Mouse (Mus musculus): ENCODE data around the gene Ccdc159.

Gene Ccdc159

DNA sequence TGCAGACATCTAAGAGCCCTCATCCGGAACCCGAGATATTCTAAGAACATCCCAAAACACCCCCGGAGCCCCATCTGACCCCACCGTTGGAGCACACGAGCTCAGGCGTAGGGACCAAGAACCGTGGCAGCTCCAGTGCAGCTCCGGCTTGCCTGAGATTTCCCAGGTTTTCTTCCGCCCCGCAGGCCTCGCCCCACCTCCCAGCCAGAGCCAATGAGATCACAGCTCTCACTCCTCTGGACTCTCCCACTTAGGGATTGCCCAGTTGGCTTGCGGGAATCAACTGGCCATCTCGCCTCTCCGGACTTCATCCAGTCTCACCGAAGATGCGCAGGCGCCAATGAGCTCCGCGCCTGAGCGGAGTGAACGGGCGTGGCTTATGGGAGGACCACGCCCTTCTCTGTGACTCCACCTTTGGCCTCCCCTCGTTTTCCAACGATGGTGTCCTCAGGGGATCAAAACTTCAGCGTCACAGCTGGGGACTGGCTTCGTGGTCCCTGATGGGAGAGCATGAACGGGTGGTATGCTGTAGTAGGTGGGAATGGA is at the start of gene Ccdc159, which contains the start of gene Tmem205:
Ccdc159 (plus strand) TSS at position 264 of the 546 bp plus-strand sequence.
Tmem205 (minus strand) TSS at position 349 of the 546 bp plus-strand sequence.
- DNase-seq (ENCODE audit: low spot score) = peak; percentile 97

GRCm38 (mm10) chr9:21889229-21889628 is 38.0 kb upstream of the Ccdc159 start:
- no peak for DNase-seq (ENCODE audit: low spot score)

GRCm38 (mm10) chr9:21901223-21901820 is 25.9 kb upstream of the Ccdc159 start:
- DNase-seq (ENCODE audit: low spot score) = peak; percentile 23

- DNase-seq (ENCODE audit: low spot score) = no peak
Observed at GRCm38 (mm10) chr9:21904031-21904430, 23.2 kb upstream of the Ccdc159 start.

GRCm38 (mm10) chr9:21908216-21908615 is 19.1 kb upstream of the Ccdc159 start:
- DNase-seq (ENCODE audit: low spot score) = no peak

DNA sequence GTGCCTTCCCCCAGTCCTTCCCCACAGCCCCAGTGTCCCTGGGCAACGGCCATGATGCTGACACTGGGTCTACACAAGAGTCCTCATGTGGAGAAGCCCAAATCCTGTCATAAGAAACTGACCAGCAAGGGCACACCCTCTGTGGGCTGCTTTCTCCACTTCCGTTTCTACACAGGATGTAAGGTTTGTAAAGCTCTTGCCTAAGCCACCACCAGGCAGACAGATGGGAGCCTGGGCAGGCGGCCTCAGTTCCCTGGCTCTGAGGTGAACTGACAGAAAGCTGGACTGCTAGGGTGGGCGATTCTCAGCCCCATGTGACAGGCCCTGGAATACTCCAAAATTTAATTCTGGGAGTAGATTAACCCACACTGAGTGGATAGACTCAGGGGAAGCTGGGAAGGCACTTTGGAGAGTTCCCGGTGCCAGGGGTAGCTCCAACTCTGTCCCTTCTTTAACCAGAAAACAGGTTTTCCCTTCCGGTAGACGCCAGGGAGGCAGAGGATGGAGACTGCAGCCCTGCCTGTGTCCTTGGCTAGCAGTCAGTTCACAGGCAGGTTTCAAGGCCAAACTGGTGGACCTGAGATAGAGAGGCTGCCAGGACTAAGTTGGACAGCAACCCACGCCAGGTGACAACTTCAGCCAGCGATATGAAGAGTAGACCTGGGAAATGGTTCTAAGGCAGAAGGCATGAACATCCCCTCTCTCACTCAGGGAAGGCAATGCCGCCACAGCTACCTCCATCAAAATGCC is 17.6 kb upstream of the Ccdc159 start:
- DNase-seq (ENCODE audit: low spot score) = no peak

- DNase-seq (ENCODE audit: low spot score) = no peak
Observed at GRCm38 (mm10) chr9:21916851-21917492, 10.3 kb upstream of the Ccdc159 start.

GRCm38 (mm10) chr9:21917493-21918034 is 9.7 kb upstream of the Ccdc159 start:
- DNase-seq (ENCODE audit: low spot score) = no peak

DNA sequence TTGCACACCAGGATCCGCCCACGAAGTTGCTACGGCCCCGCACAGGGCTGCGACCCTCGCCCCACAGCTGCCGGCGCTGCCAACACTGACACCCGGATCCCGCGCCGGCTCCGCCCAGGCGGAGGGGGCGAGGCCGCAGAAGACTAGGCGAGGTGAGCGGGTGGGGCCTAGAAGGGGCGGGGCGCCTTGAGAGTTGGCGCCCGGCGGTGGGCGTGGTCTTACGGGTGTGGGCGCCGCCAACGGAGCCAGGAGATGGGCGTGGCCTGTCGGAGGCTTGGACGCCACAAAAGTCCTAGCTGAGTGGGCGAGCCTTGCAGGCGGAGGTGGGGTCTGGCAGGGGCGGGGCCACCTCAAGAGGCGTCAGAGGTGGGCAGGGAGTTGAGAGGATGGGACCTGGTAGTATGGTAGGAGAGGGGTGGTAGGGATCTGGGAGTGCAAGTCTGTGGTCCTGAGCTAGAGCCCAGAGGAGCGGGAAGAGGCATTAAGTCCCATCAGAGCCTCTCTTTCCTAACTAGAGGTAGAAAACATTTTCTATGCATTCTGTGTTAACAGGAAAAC is 9.2 kb upstream of the Ccdc159 start, which contains the start of gene Rab3d:
Rab3d (minus strand) TSS at position 158 of the 558 bp plus-strand sequence.
- DNase-seq (ENCODE audit: low spot score) = peak; percentile 95

GRCm38 (mm10) chr9:21918692-21919384 is 8.4 kb upstream of the Ccdc159 start:
- DNase-seq (ENCODE audit: low spot score) = no peak

DNA sequence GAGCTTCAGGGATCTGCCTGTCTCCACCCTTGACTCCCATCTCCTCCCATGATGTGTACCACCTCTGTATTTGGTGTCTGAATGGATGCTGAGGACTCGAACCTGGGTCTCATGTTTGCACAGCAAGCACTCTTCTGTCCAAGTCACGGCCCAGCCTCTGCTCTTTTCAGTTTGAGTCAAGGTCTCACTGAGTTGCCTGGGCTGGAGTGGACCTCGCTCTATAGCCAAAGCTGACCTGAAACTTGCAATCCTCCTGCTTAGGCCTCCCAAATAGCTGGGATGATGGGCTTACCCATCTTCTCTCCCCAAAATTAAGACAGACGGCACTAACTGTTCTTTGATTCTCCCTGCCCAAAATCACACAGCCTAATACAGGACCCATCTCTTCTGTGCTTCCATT is 4.2 kb upstream of the Ccdc159 start:
- DNase-seq (ENCODE audit: low spot score) = no peak

DNA sequence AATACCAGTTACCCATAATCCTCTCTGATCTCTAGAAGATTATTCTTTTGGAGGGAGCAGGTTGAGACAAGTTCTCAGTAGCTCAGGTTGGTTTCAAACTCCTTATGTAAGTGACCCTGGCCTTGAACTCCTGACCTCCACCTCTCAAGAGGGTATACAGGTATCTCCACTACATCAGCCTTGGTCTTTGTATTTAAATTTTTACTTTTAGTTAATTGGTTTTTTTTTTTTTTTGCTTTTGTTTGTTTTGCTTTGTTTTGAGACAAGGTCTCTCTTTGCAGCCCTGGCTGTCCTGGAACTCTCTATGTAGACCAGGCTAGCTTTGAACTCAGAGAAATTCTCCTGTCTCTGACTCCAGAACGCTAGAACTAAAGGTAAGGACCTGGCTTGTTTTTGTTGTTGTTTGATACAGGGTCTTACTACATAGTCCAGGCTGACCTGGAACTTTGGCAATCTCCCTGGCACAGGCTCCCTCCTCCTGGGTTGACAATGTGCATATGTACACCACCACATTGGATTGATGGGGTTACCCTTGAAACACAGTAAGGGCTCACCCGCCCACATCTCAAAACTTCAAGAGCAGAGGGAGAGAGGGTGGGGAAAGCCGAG is 3.7 kb upstream of the Ccdc159 start:
- no peak for DNase-seq (ENCODE audit: low spot score)

DNA sequence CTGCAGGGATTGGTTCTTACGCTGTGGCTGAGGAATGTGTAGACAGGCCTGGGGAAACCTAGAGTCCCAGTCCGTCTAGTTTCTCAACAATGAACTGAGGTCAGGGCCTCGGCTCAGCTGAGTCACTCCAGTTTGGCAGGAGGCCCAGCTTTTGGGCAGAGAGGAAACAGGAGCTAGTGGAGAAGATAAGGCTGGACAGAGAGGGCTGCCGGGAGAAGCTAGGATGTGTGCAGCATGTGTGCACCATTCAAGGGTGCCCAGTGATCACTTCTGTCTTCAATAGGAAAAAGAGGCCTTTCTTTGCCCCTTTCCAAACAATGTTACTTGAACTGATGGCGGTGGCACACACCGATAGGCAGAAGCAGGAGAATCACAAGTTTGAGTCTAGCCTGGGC is 3.2 kb upstream of the Ccdc159 start:
- peak; percentile 94 for DNase-seq (ENCODE audit: low spot score)

DNA sequence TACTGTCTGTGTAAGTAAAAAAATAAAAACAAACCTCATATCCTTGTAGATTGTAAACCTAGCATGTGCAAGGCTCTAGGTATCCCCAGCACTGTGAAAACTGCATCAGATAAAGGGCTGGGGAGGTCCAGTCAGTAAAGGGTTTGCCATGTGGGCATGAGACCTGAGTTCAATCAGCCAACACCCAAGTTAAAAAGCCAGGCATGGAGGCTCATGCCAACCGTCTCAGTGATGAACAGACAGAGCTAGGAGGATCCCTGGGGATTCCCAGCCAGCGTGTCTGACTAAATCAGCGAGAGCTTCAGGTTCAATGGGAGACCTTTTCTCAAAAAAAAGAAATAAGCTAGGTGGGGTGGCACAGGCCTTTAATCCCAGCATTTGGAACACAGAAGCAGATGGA is 2.2 kb upstream of the Ccdc159 start:
- no peak for DNase-seq (ENCODE audit: low spot score)

DNA sequence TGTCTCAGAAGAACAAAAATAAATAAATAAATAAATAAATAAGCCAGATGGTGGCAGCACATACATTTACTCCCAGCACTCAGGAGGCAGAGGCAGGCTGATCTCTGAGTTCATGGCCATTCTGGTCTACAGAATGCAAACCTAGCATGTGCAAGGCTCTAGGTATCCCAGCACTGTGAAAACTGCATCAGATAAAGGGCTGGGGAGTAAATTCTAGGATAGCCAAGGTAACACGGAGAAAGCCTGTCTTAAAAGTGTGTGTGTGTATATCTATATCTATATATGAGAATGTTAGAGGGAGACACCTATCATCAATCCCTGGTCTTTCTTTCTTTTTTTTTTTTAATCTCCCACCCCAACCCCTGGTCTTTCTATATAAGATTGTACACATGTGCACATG is 1.8 kb upstream of the Ccdc159 start:
- no peak for DNase-seq (ENCODE audit: low spot score)

- DNase-seq (ENCODE audit: low spot score) = peak; percentile 25
Observed at GRCm38 (mm10) chr9:21926155-21926554, 1.1 kb upstream of the Ccdc159 start.

DNA sequence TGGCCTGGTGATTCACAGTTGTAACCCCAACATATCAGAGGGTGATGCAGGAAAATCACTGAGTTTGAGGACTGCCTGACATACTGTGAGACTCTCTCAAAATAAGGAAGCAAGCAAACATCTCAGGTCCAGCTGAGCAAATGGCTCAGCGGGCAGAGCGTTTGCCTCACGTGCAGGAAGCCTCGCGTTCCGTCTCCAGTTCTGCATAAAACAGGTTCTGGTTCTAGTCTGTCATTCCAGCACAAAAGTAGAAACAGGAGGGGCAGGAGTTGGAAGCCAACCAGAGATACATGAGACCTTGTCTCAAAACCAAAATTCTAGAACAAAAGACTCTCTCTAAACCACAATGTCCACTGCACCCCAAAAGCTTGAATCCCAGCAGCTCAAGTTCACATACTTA is 487 bp upstream of the Ccdc159 start:
- no peak for DNase-seq (ENCODE audit: low spot score)

- no peak for DNase-seq (ENCODE audit: low spot score)
Observed at GRCm38 (mm10) chr9:21929208-21929607, 1.9 kb downstream of the Ccdc159 start.

GRCm38 (mm10) chr9:21932006-21932405 is 4.7 kb downstream of the Ccdc159 start:
- no peak for DNase-seq (ENCODE audit: low spot score)

- no peak for DNase-seq (ENCODE audit: low spot score)
Observed at GRCm38 (mm10) chr9:21932445-21933137, 5.3 kb downstream of the Ccdc159 start.

All from ovary, adult 18-20 months (tissue).